Mouse (Mus musculus): ENCODE data around the gene Cpe.
"Not testable (repeated sequence)": the region's sequence is repeated elsewhere in the genome, so short reads cannot be mapped to it uniquely, and the experiment has no call there.

Gene Cpe

GRCm38 (mm10) chr8:64674951-64675585 is 17.8 kb downstream of the Cpe start:
- no peak for DNase-seq (ENCODE audit: low spot score)

GRCm38 (mm10) chr8:64672920-64673319 is 19.9 kb downstream of the Cpe start:
- no peak for DNase-seq (ENCODE audit: low spot score)

DNA sequence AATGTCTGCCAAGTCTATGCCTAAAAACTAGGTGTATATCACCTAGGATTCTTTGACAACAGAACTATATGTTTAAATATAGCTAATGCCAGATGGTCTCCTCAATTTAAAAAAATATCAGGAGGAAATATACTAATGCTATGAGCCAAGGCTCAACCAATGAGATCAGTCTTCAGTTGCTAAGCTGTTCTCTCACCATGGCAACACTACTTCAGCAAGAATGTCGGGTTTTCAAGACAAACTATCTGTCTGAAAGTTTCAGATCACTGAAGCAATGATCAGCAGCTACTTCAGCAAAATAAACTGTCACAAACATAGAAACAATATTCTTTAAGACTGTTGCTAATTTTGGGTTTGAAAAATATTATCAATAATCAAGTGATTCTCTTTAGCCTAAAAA is 20.9 kb downstream of the Cpe start:
- no peak for DNase-seq (ENCODE audit: low spot score)

DNA sequence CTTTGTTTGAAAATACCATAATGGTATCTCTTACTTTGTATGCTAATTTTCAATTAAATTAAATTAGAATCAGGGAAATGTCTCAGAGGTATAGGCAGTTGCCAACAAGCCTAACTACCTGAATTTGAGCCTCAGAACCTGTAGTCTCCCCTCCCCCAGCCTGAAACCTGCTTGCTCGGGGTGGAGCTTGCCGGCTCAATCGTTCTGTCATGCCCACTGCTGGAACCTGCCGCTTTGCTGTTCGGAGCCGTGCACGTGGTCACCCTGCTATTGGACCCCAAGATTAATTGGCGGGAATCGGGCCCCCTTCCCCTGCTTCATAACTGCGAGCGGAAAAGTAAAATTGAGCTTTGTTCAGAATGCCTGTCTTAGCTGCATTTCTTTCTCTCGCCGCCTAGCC is 26.5 kb downstream of the Cpe start:
- DNase-seq (ENCODE audit: low spot score), result not testable (repeated sequence)

GRCm38 (mm10) chr8:64665563-64665962 is 27.3 kb downstream of the Cpe start:
- no peak for DNase-seq (ENCODE audit: low spot score)

DNA sequence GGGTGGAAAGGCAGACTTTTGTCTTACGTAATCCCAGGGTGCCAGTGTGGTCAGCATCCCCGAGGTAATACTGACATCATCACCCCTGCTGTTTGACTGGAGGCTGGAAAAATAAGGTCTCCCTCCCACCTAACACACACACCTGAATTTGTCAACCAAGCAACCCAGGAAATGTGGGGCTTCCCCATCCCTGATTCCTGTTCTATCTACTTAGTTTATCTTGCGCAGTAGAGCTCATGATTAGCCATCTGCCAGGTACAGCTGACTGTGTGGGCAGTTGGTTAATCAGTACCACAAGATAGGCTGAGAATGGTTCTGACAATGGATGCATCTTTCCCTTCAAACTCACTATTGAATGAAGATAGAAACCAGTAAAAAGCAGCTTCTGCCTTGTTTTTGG is 28.0 kb downstream of the Cpe start:
- no peak for DNase-seq (ENCODE audit: low spot score)

DNA sequence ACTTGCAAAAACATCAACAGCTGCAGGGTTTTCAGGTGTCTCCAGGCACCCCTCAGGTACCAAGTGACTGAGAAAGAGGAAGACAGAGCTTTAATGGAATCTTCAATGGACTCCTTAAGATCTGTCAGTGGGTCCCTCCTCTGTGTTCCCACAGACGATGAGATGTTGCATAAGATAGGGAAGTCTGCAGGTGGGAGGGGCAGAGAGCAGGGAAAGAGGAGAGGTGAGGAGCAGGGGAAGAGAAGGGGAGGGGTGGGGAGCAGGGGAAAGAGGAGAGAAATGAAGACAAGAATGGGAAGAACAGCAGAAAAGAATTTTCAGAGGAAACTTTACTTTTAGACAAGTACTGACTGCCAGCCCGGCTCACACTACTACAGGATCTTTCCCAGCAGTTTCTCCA is 28.5 kb downstream of the Cpe start:
- no peak for DNase-seq (ENCODE audit: low spot score)

DNA sequence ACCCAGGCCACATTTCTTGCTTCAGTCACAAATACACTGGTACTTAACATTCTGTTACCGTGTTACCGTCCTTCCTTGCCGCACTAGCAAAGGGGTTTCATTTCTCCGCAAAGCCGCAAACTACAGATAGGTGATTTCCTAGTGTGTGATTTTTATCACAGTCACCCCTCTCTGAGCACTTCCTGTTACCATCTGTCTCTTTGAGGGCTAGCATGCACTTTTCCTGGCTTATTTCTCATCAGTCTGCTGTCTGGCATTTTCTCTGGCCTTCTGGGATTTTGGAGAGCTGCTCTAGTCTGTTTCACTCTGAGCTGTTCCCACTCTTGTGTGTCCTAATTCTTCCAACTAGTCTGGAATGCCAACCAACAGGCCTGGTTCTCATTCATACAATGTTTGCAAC is 33.8 kb downstream of the Cpe start:
- no peak for DNase-seq (ENCODE audit: low spot score)

DNA sequence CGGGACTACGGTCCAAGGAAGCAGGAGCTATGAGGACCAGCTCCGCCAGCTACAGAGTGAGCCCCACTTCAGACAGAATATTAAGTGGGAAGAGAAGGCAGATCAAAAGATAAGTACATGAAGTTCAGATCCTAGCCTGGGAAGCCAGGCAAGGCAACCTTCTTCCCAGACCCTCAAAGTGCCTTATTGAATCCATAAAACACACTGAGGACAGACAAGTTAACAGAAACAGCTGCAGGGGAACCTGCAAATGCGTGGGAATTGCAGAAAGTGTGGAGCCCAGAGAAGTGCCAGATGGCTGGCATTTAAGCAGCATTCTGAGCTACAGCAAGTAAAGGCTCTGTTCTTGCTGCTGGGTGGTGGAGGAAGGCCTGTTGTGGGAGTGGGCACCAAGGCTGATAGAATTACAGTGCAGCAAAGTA is 34.9 kb downstream of the Cpe start:
- no peak for DNase-seq (ENCODE audit: low spot score)

- DNase-seq (ENCODE audit: low spot score), result no peak
These were observed 35.3 kb downstream of the Cpe start for GRCm38 (mm10) chr8:64657517-64657916.

GRCm38 (mm10) chr8:64655887-64656286 is 37.0 kb downstream of the Cpe start:
- DNase-seq (ENCODE audit: low spot score), result no peak

- no peak for DNase-seq (ENCODE audit: low spot score)
These were observed 37.8 kb downstream of the Cpe start for GRCm38 (mm10) chr8:64655087-64655486.

DNA sequence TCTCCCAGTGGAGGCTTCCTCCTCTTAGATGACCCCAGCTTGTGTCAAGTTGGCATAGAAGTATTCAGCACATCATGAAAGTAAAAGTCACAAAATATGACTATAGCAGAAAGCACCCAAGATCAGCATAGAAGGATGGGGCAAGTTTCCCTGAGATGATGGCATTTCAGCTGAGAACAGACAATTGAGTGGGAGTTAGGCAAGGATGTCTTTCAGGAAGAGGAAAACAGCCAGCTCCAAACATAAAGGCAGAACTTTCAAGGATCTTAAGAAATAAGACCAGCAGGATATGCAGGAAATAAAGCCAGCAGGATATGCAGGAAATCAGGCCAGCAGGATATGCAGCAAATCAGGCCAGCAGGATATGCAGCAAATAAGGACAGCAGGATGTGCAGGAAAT is 40.6 kb downstream of the Cpe start:
- no peak for DNase-seq (ENCODE audit: low spot score)

- no peak for DNase-seq (ENCODE audit: low spot score)
These were observed 44.8 kb downstream of the Cpe start for GRCm38 (mm10) chr8:64648063-64648462.

GRCm38 (mm10) chr8:64647148-64647547 is 45.7 kb downstream of the Cpe start:
- no peak for DNase-seq (ENCODE audit: low spot score)

GRCm38 (mm10) chr8:64646421-64646820 is 46.4 kb downstream of the Cpe start:
- no peak for DNase-seq (ENCODE audit: low spot score)

DNA sequence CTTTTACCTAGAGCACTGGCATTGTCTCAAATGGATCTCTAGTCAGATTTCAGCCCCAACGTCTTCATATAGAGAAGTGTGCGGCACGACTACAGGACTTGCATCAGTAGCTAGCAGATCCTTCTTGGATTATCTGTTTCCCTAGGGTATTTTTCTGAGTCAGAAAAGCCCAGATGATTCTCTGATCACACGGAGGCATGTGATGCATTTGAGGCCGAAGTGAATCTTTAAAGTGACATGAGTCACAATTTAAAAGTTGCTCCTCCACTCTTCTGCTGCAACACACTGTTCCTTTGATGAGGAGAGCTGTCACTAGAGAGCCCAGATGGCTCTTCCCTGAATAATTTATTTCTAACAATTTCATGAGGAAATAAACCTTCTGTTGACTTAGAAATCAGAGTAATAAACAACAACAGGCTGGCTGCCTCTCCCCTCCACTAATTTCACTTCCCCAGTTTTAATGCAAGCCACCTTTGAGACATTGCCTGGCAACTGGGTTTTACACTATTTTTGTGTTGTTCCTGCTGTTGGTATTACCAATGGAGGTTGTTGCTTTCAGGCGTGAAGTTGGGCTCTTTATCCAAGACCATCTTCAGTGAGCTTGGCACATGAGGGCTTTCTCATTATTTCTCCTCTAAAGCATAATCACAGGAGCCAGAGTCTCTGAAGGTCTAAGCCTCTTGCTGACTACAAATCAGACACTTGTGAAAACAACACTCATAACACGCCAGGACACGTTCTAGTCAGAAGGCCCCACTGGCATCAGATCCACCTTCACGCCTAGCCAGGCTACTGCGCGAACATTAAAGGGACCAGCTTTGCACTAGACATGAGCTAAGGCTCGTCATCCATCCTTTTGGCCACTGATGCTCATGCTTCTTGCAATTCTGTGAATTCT is 48.5 kb downstream of the Cpe start:
- DNase-seq (ENCODE audit: low spot score), result no peak

- DNase-seq (ENCODE audit: low spot score), result no peak
These were observed 49.5 kb downstream of the Cpe start for GRCm38 (mm10) chr8:64643382-64643781.

GRCm38 (mm10) chr8:64642799-64643198 is 50.1 kb downstream of the Cpe start:
- DNase-seq (ENCODE audit: low spot score), result no peak

GRCm38 (mm10) chr8:64640599-64640998 is 52.3 kb downstream of the Cpe start:
- DNase-seq (ENCODE audit: low spot score), result no peak

DNA sequence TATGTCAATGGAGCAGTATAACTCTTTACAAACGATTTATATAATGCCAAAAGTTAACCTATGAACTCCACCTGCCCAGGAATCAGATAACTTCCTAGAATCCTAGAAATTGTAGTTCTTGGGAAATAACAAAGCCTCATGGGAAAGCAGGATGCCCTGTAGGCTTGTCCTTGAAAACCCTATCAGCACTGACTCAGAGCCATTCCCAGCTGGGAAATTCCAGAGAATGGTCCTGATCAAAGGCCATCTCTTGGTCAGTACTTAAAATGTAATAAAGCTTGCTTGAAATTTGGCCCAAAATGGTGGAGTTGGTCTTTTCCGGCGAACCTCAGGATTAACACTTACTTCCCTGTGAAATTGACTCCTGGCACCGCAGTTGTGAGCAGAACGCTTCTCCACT is 53.2 kb downstream of the Cpe start:
- DNase-seq (ENCODE audit: low spot score), result no peak

DNA sequence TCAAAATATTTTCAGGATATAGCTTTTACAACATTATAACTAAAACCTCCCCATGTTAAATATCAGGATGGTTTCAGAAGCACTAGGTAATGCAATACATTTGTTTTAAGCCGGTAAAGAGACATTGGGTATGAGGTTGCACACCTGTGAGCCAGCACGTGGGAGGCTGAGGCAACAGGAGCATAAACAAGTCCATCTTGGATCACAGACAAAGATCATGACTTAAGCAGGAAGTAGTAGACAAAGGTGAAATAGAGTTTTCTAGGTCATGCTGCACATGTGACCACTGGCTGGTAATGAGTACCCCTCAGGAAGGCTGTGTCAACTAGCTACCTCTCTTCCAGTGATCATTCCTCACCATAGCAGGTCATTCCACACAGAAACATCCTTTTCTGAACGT is 58.0 kb downstream of the Cpe start:
- no peak for DNase-seq (ENCODE audit: low spot score)

- DNase-seq (ENCODE audit: low spot score), result no peak
These were observed 58.6 kb downstream of the Cpe start for GRCm38 (mm10) chr8:64634131-64634865.

Measured in T-cell, adult 2 months (primary cell).